Mouse (Mus musculus): Measurements from ENCODE around the gene Maml2.

The Maml2 gene

DNA sequence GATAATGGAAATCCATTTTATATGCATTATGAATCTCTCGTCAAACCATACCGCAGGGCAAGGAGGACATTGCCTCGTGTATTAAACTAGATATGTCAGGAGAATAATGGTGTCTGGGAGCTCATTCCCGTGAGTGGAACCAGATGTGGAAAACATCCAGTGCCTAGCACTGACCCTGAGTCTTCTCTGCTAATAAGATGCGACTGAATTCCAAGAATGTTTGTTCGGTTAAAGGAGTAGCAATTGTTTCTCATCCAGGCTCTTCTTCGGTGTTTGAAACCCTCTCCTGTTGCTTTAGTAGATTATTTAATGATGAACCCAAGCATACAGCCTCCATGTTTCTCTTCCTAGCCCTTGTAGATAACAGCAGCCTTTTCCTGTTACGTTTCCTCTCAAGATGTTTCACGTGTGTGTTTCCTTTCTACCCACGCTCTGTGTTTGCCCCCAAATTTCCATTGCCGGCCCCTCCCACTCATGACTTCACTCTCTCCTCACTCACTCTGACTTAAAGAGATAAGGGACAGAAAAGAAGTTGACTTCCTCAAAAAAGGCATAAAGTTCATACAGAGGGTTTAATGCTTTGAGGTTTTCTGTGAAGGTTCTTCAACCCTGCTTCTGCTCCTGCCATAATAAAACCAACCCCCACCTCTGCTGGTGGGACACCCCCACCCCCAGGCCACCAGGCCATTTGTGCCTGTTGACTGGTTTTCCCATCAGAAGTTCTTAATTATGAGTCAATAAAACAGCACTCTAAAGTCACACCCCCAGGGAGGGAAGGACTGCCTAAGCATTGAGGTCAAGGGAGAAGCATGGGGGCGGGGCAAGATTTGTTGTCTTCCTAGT, 238.9 kb downstream of the Maml2 start:
- DNase-seq, result peak; percentile 42

DNA sequence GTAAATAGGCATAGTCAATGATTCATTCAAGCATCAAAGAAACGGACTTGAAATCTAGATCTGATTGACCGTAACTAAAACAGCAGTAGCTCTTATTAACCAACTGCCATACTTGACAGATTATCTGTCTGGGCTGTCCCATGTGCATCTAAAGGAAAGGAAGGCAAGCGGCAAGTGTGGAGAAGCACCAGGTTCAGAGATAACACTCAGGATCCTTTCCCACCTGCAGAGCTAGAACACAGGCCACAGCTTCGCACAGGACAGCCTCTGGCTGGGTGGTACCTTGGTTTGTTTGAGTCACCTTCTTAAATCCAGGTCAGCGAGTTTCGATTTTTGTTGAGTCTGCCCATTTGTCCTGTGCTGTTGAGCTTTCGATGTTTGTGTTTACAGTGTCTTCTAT, 240.4 kb downstream of the Maml2 start:
- DNase-seq, result no peak

DNA sequence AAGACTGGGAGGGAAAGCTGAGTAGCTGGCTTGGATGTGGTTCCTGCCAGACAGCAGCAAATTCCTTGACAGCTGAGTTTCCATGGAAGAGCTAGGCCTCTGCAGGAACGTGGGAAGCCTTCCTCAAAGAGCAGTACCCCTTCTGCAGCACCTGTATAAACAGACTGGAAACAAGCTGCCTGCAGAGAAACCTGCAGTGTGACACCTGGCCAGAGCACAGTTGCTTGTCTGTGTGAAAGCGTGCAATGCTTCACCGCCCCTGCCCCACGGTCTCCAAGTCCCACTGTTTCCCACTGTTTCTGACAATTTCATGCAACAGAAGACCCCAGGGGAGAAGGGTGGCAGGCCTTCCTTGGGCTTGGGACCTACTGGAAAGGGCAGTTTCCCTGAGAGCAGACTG, 241.8 kb downstream of the Maml2 start:
- no peak for DNase-seq

DNA sequence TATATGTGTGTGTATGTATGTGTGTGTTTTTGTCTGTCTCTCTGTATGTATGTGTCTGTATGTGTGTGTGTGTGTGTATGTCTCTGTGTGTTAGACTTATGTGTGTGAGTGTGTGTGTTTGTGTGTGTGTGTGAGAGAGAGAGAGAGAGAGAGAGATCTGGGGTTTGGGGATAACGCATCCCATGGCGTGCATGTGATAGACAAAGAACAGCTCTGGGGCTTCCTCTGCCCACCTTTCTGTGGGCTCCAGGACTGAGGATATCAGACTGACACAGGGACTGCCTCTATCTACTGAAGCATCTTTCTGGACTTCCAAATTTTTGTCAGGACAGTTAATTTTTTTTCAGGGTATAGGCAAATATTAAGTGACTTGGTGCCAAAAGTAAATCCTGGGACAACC, 242.5 kb downstream of the Maml2 start:
- DNase-seq, result no peak

DNA sequence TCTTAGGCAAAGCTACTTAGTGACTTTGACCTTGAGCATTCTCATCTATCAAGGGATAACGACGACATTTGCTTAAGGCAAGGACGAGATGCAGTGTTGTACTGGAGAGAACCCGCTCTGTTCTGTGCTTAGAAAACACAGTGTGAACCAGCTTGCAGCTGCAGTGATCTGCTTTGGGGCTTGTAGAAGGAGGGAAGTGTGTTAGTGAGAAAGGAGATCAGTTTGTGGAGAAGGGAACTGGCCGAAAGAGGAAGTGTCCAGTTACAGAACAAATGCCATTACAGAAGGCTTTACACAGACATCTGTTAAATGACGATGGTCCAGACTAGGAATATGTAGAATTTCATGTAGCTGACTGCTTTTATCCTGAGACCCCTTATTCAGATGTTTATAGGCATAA, 243.0 kb downstream of the Maml2 start:
- DNase-seq, result no peak

DNA sequence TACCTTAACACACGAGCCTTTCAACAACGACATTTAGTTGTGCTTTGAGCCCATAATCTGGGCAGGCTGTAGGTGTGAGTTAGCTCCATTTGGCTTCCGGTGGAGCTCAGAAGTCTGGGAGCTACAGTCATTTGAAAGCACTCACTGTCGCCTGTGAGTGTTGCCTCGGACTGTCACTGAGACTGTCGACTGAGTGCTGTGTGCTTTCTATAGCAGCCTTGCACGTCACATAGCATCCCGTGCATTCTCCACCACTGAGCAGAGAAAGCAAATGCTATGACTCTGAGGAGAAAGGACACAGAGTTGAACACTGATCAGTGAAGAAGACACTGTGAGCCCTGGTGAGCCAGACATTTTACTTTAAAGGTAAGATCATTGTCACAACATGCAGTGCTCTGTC, 245.4 kb downstream of the Maml2 start:
- no peak for DNase-seq

DNA sequence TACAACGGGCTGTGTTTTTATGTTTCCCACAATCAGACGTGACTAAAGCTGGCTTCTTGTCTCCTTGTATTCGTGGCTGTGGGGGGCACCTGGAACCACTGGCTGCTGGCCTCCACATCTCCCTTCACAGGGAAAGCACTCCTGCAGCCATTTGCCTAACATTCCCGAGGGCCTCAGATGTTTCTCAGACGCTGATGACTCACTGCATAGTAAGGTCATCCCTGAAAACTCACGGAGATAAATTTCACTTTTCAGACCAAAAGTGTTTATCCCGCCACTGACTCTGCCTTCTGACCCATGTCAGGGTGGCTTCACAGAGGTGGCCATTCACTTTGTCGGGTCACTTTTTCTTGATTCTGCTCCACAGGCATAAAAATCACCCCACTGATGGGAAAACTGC, 246.4 kb downstream of the Maml2 start:
- DNase-seq, result no peak

DNA sequence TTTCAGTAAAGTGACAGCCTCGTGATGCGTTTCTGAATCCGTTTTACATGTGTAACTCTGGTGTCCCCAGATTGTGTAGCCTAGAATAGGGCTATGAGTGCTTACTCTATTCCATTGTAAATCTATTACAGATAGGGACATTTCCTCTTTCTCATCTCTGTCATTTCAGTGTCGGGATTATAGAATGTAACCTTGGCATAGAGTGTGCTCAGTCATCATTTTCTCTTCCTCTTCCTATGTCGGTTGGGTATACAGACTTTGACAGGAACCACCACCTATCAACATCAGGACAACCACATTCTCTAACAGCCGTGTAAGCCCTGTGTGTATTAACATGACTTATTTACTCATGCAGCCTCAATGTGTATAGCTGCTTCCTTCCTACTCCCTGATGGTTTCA, 248.0 kb downstream of the Maml2 start:
- DNase-seq, result no peak

DNA sequence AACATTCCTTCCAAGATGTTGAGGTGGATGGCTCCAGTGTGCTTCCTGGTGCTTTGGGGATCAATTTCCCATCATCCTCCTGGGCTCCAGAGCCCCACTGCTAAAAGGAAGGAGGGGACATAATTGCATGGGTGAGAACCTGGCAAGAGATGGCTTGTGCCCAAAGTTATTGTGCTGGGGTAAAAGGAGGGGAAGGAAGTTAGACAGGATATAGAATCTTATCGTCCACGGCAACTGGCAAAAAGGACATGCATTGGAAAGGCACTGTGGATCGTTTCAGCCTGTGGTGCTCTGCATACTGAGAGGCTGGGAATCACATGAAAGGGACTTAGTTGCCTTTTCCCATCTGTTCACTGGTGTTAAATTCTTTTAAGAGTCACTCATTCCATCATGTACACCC, 252.2 kb downstream of the Maml2 start:
- no peak for DNase-seq

DNA sequence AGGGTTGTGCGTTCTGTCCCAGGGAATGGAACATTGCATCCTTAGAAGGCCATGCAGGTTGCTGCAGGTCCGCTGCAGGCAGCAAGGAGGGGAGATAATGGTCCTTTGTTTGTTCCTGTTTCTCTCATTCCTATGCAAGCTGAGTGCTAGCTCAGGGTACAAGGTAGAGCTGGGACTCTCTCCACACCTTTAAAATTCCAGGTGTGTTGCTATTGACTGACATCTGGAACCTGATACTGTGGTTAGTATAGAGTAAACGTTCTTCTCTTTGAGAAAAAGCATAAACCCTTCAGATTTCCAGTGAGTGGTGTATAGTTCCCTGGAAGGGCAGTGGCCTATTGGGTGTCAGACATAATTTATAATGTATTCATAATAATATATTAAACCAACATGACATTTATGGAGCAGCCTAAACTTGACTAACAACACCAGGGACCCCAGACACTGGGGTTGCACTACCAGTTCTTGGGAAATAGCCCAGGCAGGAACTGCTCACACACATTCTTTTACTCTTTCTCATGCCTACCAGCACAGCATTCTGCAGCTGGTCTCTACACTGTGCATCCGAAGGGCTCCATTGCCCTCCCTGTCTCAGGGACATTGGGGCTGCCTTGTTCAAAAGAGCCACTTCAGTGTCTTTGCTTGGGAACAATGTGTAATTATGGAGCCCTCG, 254.8 kb downstream of the Maml2 start:
- DNase-seq, result no peak

DNA sequence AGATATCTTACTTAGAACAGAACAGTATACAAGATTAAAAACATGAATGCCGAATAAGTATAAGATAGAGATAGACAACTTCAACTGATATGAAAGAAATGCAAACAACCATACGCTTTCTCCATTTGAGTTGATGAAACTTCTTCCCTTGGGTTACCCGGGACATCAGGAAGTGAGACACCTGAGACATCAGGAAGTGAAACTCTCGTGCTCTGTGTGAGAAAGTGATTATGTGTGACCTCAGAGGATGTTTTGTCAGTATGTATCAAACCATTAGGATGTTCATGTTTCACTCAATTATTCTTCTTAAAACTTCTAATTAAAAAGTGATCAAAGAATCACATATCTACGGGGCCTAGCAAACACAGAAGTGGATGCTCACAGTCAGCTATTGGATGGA, 257.0 kb downstream of the Maml2 start:
- no peak for DNase-seq

DNA sequence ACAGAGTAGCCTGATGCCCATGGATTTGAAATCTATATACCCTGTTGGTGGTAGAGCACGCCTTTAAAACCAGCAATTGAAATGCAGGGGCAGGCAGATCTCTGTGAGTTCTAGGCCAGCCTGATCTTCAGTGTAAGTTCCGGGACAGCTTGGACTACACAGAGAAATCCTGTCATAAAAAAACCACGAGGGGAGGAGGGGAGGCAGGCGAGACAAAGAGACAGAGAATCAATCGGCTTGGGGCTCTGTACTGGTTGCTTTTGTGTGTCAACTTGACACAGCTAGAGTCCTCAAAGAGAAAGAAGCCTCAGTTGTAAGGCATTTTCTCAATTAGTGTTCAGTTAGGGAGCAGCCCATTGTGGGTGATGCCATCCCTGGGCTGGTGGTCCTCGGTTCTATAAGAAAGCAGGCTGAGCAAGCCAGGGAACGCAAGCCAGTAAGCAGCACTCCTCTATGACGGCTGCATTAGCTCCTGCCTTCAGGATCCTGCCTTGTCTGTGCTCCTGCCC, 258.3 kb downstream of the Maml2 start:
- DNase-seq, result no peak

DNA sequence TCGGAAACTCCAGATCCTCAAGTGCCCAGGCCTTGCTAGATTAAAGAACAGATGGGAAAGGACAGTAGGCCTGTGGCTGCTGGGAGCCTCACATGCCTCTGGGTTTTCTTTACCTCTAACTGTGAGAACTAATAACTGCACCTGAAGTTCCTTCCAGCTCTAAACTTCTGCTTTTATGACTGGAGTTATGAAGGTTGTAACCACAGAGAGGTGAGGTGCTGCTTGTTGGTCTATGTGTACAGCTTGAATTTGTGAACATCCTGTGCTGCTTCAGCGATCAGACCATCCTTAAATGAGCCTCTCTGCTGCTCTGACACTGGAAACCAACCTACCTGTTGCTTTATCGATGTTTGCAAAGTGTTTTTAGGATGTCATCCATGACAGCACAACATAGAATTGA, 258.9 kb downstream of the Maml2 start:
- DNase-seq, result no peak

DNA sequence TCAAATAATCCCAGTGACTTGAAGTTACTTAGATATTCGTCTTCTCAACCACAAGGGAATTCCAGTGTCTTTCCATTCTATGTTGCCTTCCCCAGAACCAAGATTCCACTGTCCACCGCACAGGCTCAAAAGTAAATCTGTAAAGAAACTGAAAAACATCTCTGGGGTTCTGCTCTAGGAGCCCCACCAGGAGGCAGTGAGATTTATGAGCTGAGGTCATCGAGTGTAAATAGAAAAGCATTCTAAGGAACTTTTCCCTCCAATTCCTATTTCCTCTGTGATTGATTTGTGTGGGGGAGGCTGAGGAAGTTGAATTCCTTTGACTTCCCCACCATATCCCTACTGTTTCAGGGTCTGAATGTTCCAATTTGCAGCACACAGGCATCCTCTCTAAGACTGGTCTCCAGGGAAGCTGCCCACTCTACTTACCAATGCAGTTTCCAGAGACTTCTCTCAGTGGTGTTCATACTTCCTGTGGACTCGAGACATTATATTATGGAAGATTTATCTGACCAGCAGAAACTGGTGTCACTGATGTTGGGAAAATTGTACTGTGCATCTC, 261.1 kb downstream of the Maml2 start:
- no peak for DNase-seq

DNA sequence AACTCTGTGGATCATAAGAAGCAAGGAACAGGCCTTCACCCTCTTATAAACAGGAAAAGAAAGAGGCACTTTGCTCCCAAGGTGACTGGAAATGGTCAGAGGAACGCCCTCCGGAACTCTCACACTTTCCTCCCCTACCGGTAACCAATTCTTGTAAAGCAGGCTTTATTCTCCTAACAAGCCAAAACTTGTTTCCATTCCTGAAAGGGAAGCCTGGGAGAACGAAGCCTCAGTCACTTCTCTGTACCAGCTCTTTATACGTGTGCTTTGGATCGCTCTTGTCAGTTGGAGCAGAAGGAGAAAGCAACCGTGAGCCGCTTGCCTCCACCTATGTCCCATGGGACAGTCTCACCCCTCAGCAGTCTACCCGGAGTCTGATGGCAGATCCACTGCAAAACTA, 262.9 kb downstream of the Maml2 start:
- no peak for DNase-seq

DNA sequence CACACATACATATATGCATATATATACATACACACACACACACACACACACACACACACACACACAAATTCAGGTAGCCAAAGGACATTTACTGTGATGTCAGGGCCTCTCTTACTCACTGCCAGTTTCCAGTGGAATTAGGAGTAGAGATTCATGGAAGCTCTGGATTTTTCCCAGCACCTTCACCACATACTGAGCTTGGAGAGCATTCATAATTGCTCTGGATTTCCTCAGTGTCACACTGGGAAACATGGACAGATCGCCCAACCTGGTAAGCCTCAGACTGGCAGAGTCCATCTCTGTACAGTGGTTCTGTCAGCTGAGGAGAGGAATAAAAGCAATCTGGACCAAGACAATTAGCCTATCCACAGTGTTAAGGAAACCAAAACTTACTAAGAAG, 263.6 kb downstream of the Maml2 start:
- DNase-seq, result no peak

DNA sequence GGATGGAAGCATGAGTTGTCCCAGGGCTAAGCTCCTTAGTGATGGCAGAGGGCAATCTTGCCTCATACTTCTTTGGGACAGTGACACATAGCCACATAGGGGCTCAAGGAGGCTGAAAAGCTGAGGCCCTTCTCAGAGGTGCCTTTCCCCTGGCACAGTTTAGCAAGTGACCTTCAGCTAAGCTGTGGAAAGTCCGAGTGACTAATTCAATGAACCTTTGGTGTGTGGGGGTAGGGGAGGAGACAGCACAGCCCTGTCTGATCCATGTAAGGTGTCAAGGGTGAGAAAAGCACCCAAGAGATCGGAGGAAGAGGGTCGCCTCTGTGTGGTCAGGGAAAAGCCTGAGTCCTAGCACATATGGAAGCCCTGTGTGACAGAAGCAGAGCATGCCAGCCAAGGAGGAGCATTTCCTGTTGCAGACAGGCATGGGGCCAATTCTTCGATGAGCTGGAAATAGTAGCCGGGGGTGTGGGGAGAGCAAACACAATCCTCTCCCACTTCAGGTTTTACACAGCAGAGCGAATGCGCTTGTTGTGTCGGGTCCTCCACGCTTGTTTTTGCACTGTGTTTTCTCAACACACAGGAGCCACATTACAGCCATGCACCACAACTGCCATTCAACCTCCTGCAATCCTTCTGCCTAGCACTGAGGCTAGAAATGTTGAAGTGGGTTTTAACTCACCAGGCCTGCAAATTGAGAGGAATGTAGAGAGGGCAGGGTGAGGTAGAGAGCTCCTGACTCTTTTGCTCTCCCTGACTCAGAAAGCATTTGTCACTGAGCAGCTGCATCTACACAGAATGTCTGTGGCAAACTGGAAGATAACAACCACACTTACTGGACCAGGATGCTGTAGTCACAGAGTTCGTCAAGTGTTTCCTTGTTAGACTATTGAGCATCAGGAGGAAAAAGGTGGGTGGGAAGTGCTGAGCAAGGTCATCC, 266.0 kb downstream of the Maml2 start:
- DNase-seq, result peak; percentile 56

DNA sequence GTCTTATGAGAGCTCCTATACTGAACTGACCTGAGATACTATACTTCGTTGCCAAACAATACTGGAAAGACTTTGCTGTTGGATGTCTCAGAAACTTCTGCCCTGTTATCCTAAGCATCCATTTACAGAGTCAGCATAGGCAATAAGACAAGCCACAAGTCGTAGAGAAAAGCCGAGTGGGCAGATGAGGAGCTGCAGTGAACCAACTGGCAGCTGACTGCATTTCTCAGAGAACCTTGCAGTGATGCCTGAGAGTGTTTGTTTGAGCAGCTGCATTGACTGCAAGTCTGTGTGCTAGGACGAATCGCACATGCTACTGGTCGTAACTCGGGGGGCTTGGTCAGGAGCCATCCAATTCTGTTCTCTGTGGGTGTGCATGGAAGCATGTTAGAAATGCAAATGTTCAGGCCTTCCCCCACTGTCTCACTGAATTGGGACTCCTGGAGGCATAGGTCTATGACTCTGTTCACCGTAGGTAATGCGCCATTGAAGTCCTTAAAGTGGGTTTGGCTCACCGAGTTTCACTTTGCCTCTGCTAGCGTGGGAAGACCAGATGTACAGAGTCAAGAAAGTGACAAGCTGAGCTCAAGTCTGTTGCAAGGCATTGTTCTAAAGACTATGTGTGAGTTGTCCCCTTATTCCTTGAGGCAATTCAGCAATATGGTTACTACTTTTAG, 267.7 kb downstream of the Maml2 start:
- no peak for DNase-seq

DNA sequence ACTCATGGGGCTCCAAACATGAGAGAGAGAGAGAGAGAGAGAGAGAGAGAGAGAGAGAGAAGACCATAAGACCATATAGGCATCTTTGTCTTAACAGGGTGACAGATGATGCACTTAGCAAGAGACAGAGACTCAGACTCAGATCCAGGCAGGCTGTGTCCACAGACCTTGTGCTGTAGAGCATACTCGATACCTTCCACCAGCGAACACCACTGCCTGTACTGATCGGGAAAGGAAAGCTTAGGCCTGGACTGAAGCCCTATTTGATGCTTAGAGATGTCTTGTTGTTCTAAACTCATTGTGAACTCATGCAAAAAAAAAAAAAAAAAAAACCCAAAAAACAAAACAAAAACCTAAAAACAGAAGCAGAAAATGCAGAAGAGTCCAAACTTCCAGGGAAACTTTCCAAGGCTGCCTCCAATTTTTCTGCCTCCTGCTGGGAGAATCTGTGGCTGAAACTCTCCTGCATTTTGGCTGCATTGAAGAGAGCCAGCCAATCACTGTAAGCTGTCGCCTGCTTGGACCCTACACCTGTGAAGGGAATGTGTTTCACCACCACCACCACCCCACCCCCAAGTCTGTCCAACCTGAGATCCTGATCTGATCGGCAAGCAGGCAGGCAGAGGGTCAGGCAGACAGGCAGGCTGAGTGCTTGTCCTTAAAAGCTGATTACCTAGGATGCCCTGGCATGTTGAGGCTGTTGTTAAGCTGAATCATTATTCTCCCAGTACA, 268.6 kb downstream of the Maml2 start:
- no peak for DNase-seq

DNA sequence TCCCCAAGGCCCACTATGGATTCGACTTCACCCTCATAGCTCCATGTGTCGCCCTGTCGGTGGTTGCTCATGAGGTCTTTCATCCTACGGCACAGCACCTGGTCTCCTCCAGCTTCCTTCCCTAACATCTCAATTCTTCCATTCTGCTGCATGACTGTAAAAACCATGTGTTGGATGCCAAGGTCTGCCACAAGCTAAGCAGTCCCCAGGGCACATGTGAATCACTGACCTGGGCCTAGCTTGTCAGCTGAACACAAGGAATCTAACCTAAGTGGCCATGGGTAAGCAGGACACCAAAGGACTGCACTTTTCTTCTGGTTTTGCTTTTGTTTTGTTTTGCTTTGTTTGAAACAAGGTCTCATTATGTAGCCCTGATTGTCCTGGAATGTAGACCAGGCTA, 271.3 kb downstream of the Maml2 start:
- DNase-seq, result no peak

DNA sequence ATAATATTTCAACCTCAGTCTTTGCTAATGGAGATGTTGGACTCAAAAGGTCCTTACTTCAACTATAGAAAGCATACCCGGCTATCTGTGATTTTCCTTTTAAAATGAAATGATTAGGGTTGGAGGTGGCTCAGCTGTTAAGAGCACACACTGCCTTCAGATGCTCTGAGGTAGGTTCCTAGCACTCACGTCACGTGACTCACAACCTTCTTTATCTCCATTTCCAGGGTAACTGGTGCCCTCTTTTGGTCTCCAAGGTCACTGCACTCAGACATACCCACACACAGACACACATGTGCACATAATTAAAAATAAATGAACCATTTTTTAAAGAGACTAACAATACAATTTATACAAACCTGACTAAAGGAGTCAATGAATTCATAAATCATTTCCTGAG, 275.1 kb downstream of the Maml2 start:
- no peak for DNase-seq

DNA sequence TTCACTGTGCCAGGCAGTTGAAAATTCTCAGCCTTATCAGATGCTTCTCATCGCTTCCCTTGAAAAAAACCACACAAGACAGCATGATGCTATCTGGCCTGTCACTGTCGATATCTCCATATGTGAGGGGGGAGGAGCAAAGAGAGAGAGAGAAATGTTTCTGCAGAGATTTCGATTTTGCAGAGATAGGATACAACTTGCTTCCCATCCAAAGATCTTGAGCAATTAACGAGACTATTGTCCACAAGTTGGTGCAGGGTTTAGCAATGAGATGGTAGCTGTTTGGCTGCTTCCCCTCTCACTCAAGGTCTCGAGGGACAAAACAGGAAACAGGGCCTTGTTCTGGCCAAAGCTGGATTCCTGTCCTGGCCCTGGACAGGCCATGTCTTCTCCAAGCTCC, 276.3 kb downstream of the Maml2 start:
- peak; percentile 31 for DNase-seq

Measured in kidney, adult 18-20 months (tissue).